Mouse (Mus musculus) kidney, adult 11 months (tissue): ENCODE results near the gene Ninj1.
A peak's percentile ranks its signal among the peaks of the same experiment; 100 is the strongest.

Source experiments
- DNase-seq: peaks from one replicate; pipeline ENCODE4 v3.0.0; 2022

The Ninj1 gene

GRCm38 (mm10) chr13:49187288-49188218, at the start of gene Ninj1:
Ninj1 (plus strand) TSS chr13:49187485.
- DNase-seq = peak; percentile 82

GRCm38 (mm10) chr13:49140567-49140966, 46.7 kb upstream of the Ninj1 start:
- DNase-seq = peak; percentile 63

GRCm38 (mm10) chr13:49142396-49142795, 44.9 kb upstream of the Ninj1 start:
- DNase-seq = no peak

- no peak for DNase-seq
These were observed 44.0 kb upstream of the Ninj1 start for GRCm38 (mm10) chr13:49143323-49143722.

GRCm38 (mm10) chr13:49144451-49144850, 42.8 kb upstream of the Ninj1 start:
- no peak for DNase-seq

GRCm38 (mm10) chr13:49145396-49145795, 41.9 kb upstream of the Ninj1 start:
- DNase-seq = no peak

GRCm38 (mm10) chr13:49146040-49146697, 41.1 kb upstream of the Ninj1 start:
- no peak for DNase-seq

- no peak for DNase-seq
These were observed 40.6 kb upstream of the Ninj1 start for GRCm38 (mm10) chr13:49146698-49147006.

GRCm38 (mm10) chr13:49147007-49147857, 40.1 kb upstream of the Ninj1 start:
- DNase-seq = peak; percentile 12

- peak; percentile 50 for DNase-seq
These were observed 39.4 kb upstream of the Ninj1 start, which contains the start of gene Wnk2 for GRCm38 (mm10) chr13:49147858-49148226. Wnk2 (minus strand) TSS chr13:49148014.

GRCm38 (mm10) chr13:49148687-49149086, 38.6 kb upstream of the Ninj1 start:
- no peak for DNase-seq

GRCm38 (mm10) chr13:49154028-49154427, 33.3 kb upstream of the Ninj1 start:
- DNase-seq = no peak

- peak; percentile 23 for DNase-seq
These were observed 32.7 kb upstream of the Ninj1 start for GRCm38 (mm10) chr13:49154621-49155020.

- no peak for DNase-seq
These were observed 30.6 kb upstream of the Ninj1 start for GRCm38 (mm10) chr13:49156645-49157044.

- peak; percentile 45 for DNase-seq
These were observed 29.1 kb upstream of the Ninj1 start for GRCm38 (mm10) chr13:49158040-49158713.

- DNase-seq = no peak
These were observed 26.0 kb upstream of the Ninj1 start for GRCm38 (mm10) chr13:49161236-49161635.

- DNase-seq = no peak
These were observed 24.6 kb upstream of the Ninj1 start for GRCm38 (mm10) chr13:49162722-49163121.

GRCm38 (mm10) chr13:49163645-49164044, 23.6 kb upstream of the Ninj1 start:
- DNase-seq = no peak

- no peak for DNase-seq
These were observed 20.2 kb upstream of the Ninj1 start for GRCm38 (mm10) chr13:49167081-49167480.

- DNase-seq = peak; percentile 94
These were observed 17.7 kb upstream of the Ninj1 start for GRCm38 (mm10) chr13:49169448-49170207.

GRCm38 (mm10) chr13:49170623-49171022, 16.7 kb upstream of the Ninj1 start:
- no peak for DNase-seq

- no peak for DNase-seq
These were observed 15.6 kb upstream of the Ninj1 start for GRCm38 (mm10) chr13:49171729-49172128.
